Mouse (Mus musculus): ENCODE data around the gene Tgfbr3l.

DNA sequence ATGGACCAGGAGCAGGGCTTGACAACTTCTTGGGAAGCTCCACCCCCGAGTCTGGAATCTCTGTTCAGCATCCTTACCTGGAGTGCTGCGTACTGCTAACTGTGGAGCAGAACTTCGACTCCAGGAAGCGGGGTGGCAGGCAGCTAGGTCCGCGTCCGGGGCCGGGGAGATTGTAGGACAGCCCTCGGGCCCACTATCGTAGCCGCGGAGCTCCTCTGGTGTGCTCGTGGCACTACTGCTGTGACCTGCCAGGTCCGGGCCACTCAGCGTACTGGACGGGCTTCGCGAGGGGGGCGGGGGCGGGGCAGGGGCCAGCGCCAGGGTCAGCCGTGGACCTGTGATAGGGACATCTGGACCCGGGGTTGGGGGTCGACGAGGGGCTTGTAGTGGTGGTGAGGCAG is 35.2 kb upstream of the Tgfbr3l start:
- TF ChIP-seq CTCF (IDR thresholded peaks at IDR 0.05; ENCODE audit: borderline replicate concordance, insufficient read depth, low read length) (no peak), POLR2A (IDR thresholded peaks at IDR 0.05; ENCODE audit: low read depth, low read length) (no peak)

All from embryonic fibroblast, embryonic 13.5 days (primary cell).